Mouse (Mus musculus) midbrain, postnatal 0 days (tissue): Measurements from ENCODE around the gene Irf3. TPM values are rescaled to one million over a fixed set of nuclear protein-coding genes. Genes with fewer than 3 reads are reported as not detected.

Experiments
- ATAC-seq: fragments of 200-750 bp; cut with Nextera tagmentation; 2 replicates; pipeline ENCODE4 v1.8.0; 2017; ENCODE audit warnings: moderate number of reproducible peaks, mild to moderate bottlenecking, moderate TSS enrichment, moderate library complexity; ENCODE audit not compliant: low FRiP score
- DNase-seq: peaks from one replicate; pipeline ENCODE4 v3.0.0-alpha.2; 2015; ENCODE audit warnings: low spot score
- H3K27ac ChIP-seq: fragments of 300-500 bp; sonication (generic); 2 replicates; pipeline ENCODE4 v1.5.1; 2014; ENCODE audit warnings: low read depth, mild to moderate bottlenecking, low read length, mixed read lengths
- H3K27me3 ChIP-seq: fragments of 300-500 bp; sonication (generic); 2 replicates; pipeline ENCODE4 v1.6.1; 2014; ENCODE audit warnings: low read length, control low read depth, mixed read lengths; ENCODE audit not compliant: insufficient read depth
- H3K36me3 ChIP-seq: fragments of 300-500 bp; sonication (generic); 2 replicates; pipeline ENCODE4 v1.6.1; 2014; ENCODE audit warnings: low read length, control low read depth, mixed read lengths; ENCODE audit not compliant: insufficient read depth
- H3K4me1 ChIP-seq: fragments of 300-500 bp; sonication (generic); 2 replicates; pipeline ENCODE4 v1.6.1; 2014; ENCODE audit warnings: mild to moderate bottlenecking, control low read depth, antibody characterized with exemption, low read length, mixed read lengths; ENCODE audit not compliant: insufficient read depth
- H3K4me2 ChIP-seq: fragments of 300-500 bp; sonication (generic); 2 replicates; pipeline ENCODE4 v1.6.1; 2014; ENCODE audit warnings: low read depth, mild to moderate bottlenecking, low read length, mixed read lengths; ENCODE audit not compliant: poor library complexity, severe bottlenecking
- H3K4me3 ChIP-seq: fragments of 300-500 bp; sonication (generic); 2 replicates; pipeline ENCODE4 v1.5.1; 2014; ENCODE audit warnings: low read depth, mild to moderate bottlenecking, low read length, moderate library complexity
- H3K9ac ChIP-seq: fragments of 300-500 bp; sonication (generic); replicated peaks from 2 replicates; pipeline ENCODE4 v1.6.1; 2014; ENCODE audit warnings: mild to moderate bottlenecking, low read length, moderate library complexity, mixed read lengths; ENCODE audit not compliant: poor library complexity, severe bottlenecking
- H3K9me3 ChIP-seq: fragments of 300-500 bp; sonication (generic); 2 replicates; pipeline ENCODE4 v1.6.1; 2016; ENCODE audit warnings: low read length, control low read depth
- CTCF ChIP-seq: IDR thresholded peaks from 2 replicates; pipeline ENCODE4 v1.5.1; 2016; ENCODE audit warnings: antibody characterized with exemption, mild to moderate bottlenecking
- WGBS: fragments of 180-500 bp; shearing (Covaris S2); extraction: QIAGEN DNeasy Blood & Tissue Kit; methylation state at CpG from one replicate; pipeline ENCODE4 v1.1.7; 2014; 5-methylcytosine and 5-hydroxymethylcytosine counted together
- polyA plus RNA-seq: library from polyadenylated mRNA; unstranded; fragments of >200 nt; fragmentation: Nextera tagmentation; extraction: Ambion mirVana; gene quantifications from 2 replicates; pipeline ENCODE4 v1.2.1, GENCODE M21; 2015
- total RNA-seq: library from RNA; depleted of rRNA; stranded (reverse); fragments of >200 nt; gene quantifications from 2 replicates; pipeline ENCODE4 v1.2.3, GENCODE M21; 2014

Irf3 gene
- total and polyA plus RNA-seq, 2 experiments from 2014 or later = 25.6 to 37.2 TPM

DNA sequence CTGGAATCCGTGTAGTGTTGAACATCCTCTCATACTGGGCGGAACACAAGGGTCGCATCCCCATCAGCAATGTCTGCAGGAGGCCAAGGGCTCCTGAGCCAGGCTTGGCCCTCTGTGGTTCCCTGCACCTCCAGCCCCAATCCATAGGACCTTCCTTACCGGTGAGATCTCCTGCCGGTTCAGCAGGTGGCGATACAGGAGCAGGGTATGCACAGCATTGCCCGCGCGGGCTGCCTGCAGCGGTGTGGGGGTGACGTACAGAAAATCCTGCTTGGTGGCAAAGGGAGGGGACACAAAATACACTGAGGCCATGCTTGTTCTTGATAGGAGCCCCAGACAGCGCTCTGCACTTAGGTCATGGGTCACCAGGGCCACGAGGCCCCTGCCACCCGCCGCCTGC, 30.8 kb upstream of the Irf3 start:
- no peaks in the 10 kb centered on the region for H3K9me3 ChIP-seq
- H3K4me3 ChIP-seq = no peak overlapping the region
- H3K9ac ChIP-seq = no peak overlapping the region
- no peaks in the 10 kb centered on the region for H3K27me3 ChIP-seq
- ATAC-seq = no peak
- TF ChIP-seq CTCF = no peak
- H3K4me1 ChIP-seq = peaks cover 6% of the 10 kb centered on the region; the same call in 1 of the 2 replicates
- no peak overlapping the region for H3K4me2 ChIP-seq
- 79% methylated on average over 14 of the region's 15 CpGs for WGBS
- H3K27ac ChIP-seq = no peak overlapping the region
- peaks cover 27% of the 10 kb centered on the region for H3K36me3 ChIP-seq
- DNase-seq = no peak

DNA sequence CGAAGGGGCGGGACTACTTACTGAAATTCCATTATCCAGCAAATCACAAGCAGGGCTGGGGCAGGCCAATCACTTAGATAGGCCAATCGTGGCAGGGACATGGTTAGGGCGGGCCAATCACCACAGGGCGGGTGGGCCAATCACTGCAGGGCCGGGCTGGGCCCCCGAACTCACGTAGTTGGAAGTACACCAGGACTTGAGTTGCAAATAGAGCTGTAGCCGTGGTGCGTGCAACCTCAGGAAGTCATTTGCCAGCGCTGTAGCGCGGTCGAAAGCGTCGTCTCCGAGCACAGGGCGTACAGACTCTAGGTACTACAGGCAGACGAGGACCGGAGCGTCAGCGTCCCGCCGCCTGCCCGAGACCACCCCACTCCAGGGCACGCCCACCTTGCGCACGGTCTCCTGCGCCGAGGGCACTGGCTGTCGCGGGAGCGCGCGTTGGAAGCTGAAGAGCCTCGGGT, 27.2 kb upstream of the Irf3 start:
- Histone ChIP-seq H3K27ac (peak overlapping the region; percentile 77), H3K9ac (peak overlapping the region; percentile 59), H3K36me3 (peaks cover 8% of the 10 kb centered on the region), H3K4me1 (peaks cover 25% of the 10 kb centered on the region; the same call in 1 of the 2 replicates), H3K27me3 (no peaks in the 10 kb centered on the region), H3K9me3 (no peaks in the 10 kb centered on the region), H3K4me2 (peak overlapping the region; percentile 69), H3K4me3 (peak overlapping the region; percentile 42)
- DNase-seq (peak; percentile 97), ATAC-seq (peak; percentile 94)
- TF ChIP-seq CTCF = no peak
- WGBS = under 1% methylated on average over 36 of the region's 36 CpGs

DNA sequence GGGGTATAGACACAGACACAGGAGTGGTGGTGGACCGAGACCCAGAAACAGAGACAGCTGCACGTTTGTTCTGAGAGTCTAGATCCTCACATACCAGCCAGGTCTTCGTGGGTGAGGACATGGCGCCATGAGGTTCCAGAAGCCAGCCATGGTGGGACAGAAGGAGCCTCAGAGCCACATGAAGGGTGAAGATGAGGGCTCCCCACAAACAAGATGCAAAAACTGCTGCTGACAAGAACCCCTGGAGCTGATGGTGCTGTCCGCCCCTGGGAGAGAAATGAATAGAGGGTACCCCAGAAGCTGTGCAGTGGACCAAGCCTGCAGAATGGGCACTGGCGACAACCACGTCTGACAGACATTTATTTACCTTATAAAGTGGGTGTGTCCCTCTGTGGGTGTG, 26.3 kb upstream of the Irf3 start:
- no peaks in the 10 kb centered on the region for H3K9me3 ChIP-seq
- no peak for ATAC-seq
- WGBS = 66% methylated on average over 7 of the region's 7 CpGs

DNA sequence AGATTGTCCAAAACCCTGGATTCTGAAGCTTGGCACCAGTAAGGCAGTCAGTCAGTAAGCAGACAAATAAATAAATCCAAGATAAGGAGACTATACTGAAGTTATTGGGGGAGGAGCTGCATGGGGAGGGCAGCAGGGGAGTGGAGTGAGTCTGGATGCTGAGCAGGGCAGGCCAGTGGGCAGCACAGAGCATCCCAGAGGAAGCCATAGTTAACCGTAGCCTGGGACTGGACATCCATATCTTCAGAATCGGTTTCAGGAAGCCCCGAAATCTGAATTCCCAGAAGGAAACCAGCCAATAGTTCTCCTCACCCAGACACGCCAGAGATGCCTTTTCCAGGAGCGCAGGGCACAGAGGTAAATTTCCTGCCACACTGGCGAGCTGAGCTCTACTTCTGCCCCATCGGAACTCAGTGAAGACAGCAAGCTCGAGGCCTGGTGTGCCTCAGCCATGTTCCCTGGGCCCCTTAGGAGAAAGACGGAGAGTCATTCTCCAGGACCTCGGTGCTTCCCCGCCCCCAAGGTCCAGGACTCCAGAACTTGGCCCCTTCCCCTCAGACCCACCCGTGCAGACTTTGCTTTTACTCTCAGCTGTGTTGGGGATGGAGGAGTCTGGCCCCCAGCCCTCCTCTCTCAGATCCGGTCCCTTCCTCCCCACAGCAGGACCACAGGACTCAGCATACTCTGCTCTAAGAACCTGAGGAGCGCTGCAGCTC, 23.9 kb upstream of the Irf3 start:
- Histone ChIP-seq H3K4me1 (peaks cover 25% of the 10 kb centered on the region; the same call in 1 of the 2 replicates), H3K9me3 (no peaks in the 10 kb centered on the region), H3K4me3 (peak overlapping the region; percentile 51), H3K4me2 (peak overlapping the region; percentile 92), H3K9ac (peak overlapping the region; percentile 66), H3K27ac (peak overlapping the region; percentile 91), H3K27me3 (no peaks in the 10 kb centered on the region), H3K36me3 (peaks cover 20% of the 10 kb centered on the region)
- ATAC-seq (no peak), DNase-seq (no peak)
- TF ChIP-seq CTCF = no peak
- WGBS = 19% methylated on average over 14 of the region's 14 CpGs

More for the DNA sequence above, 26.3 kb upstream of the Irf3 start:
- no peaks in the 10 kb centered on the region for H3K27me3 ChIP-seq
- peak overlapping the region; percentile 42 for H3K4me3 ChIP-seq
- TF ChIP-seq CTCF = no peak
- H3K27ac ChIP-seq = peak overlapping the region; percentile 77
- H3K4me1 ChIP-seq = peaks cover 25% of the 10 kb centered on the region; the same call in 1 of the 2 replicates
- H3K9ac ChIP-seq = peak overlapping the region; percentile 59
- H3K4me2 ChIP-seq = peak overlapping the region; percentile 69
- DNase-seq = no peak
- peaks cover 8% of the 10 kb centered on the region for H3K36me3 ChIP-seq

DNA sequence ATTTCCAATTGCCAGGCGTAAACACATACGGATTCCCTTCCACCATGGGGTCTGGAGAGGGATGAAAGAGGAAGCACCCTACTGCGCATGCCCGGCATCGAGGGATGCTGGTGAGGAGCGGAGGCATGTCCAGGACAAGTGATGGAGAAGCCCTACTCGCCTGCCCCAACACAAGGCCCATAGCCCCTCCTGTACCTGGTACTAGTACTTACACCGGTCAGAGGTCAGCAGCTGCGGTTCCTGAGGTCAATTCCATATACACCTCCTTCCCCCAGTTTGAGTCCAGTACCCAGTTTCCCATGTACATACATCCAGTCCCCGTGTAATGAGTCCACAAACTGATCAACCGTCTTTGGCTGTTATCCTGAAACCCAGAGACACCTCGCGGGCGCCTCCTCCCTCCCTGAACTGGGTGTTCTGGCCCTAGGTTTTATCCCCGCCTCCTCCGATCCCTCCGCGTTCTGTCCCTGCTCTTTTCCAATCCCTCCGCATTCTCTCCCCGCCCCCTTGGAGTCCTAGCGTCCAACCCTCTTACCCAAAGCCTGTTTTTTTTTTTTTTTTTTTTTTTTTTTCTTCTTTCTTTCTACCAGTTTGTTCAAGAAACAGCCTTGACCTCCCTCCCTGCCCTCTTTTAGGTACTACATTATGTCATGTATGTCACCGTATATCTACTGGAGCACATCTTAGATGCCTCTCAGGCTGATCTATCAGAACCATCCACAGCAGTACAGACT, 22.9 kb upstream of the Irf3 start, which contains the start of gene Cpt1c:
Gene Cpt1c (minus strand): TSS at position 469 of the 734 bp plus-strand sequence.
- no peaks in the 10 kb centered on the region for H3K27me3 ChIP-seq
- peaks cover 30% of the 10 kb centered on the region for H3K36me3 ChIP-seq
- H3K4me3 ChIP-seq = peak within 1 kb of the TSS; percentile 51
- peak within 1 kb of the TSS; percentile 91 for H3K27ac ChIP-seq
- H3K9ac ChIP-seq = peak within 1 kb of the TSS; percentile 66
- peak; percentile 97 for DNase-seq
- H3K9me3 ChIP-seq = no peaks in the 10 kb centered on the region
- TF ChIP-seq CTCF = peak; percentile 12; the same call in 1 of the 2 replicates
- peaks cover 25% of the 10 kb centered on the region; the same call in 1 of the 2 replicates for H3K4me1 ChIP-seq
- ATAC-seq = peak; percentile 41; the same call in 1 of the 2 replicates
- 1% methylated on average over 22 of the region's 22 CpGs for WGBS
- peak within 1 kb of the TSS; percentile 92 for H3K4me2 ChIP-seq
